Mouse (Mus musculus) liver, embryonic 15.5 days (tissue): ENCODE data around the gene Ctsd. TPM values are rescaled to one million over a fixed set of nuclear protein-coding genes. Genes with fewer than 3 reads are reported as not detected.

Experiments
- ATAC-seq: fragments of 200-750 bp; cut with Nextera tagmentation; 2 replicates; pipeline ENCODE4 v1.8.0; 2017; ENCODE audit warnings: moderate number of reproducible peaks, mild to moderate bottlenecking, moderate library complexity; ENCODE audit not compliant: insufficient read depth
- H3K27ac ChIP-seq: fragments of 300-500 bp; sonication (generic); replicated peaks from 2 replicates; pipeline ENCODE4 v1.5.1; 2015; ENCODE audit warnings: mild to moderate bottlenecking, inconsistent platforms
- H3K27me3 ChIP-seq: fragments of 300-500 bp; sonication (generic); 2 replicates; pipeline ENCODE4 v1.6.1; 2015; ENCODE audit warnings: mild to moderate bottlenecking, inconsistent platforms
- H3K36me3 ChIP-seq: fragments of 300-500 bp; sonication (generic); replicated peaks from 2 replicates; pipeline ENCODE4 v1.6.1; 2015; ENCODE audit warnings: moderate library complexity, mild to moderate bottlenecking, inconsistent platforms
- H3K4me1 ChIP-seq: fragments of 300-500 bp; sonication (generic); replicated peaks from 2 replicates; pipeline ENCODE4 v1.6.1; 2015; ENCODE audit warnings: inconsistent platforms
- H3K4me2 ChIP-seq: fragments of 300-500 bp; sonication (generic); 2 replicates; pipeline ENCODE4 v1.6.1; 2015; ENCODE audit warnings: moderate library complexity, mild to moderate bottlenecking, inconsistent platforms
- H3K4me3 ChIP-seq: fragments of 300-500 bp; sonication (generic); replicated peaks from 2 replicates; pipeline ENCODE4 v1.5.1; 2015; ENCODE audit warnings: mild to moderate bottlenecking, inconsistent platforms
- H3K9ac ChIP-seq: fragments of 300-500 bp; sonication (generic); 2 replicates; pipeline ENCODE4 v1.6.1; 2015; ENCODE audit warnings: moderate library complexity, mild to moderate bottlenecking, inconsistent platforms
- H3K9me3 ChIP-seq: fragments of 300-500 bp; sonication (generic); replicated peaks from 2 replicates; pipeline ENCODE4 v1.6.1; 2016; ENCODE audit warnings: inconsistent platforms
- WGBS: fragments of 180-500 bp; shearing (Covaris S2); methylation state at CpG from one replicate; pipeline ENCODE4 v1.1.7; 2015; ENCODE audit warnings: mixed read lengths; ENCODE audit not compliant: insufficient replicate concordance; 5-methylcytosine and 5-hydroxymethylcytosine counted together
- polyA plus RNA-seq: library from polyadenylated mRNA; unstranded; fragments of >200 nt; fragmentation: Nextera tagmentation; extraction: Ambion mirVana; gene quantifications from 2 replicates; pipeline ENCODE4 v1.2.1, GENCODE M21; 2015

Gene Ctsd
- 377 and 446 TPM in 2 replicates for polyA plus RNA-seq

DNA sequence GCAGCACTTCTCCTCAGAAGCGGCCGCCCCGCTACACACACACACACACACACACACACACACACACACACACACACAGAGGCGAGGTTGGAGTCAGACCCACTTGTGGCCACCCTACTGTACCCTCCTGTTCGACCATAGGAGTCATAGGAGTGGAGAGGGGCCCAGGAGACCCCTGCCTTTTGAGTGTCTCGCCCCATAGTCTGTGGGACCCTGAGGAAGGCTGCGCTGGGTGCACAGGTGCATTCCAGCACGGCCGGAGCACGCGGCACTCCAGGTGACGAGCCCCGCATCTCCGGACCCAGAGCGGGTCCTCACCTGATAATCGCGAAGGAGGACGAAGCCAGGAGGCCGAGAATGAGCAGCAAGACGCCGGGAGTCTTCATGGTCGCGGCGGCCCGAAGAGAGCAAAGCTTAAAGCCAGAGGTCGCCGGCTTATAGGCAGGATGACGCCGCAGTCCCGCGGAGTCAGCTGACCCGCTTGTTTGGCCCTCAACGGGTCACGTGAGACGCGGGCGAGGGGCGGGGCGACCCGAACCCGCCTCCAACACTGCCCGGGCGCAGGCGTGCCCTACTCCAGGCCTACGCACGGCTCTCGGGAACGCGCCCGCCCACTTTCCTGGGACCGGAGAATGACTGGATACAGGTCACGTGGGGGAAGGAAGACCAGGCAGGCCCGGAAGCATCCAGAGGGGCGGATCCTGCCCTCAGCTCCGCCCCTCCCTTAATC, at the start of gene Ctsd:
Gene Ctsd, minus strand, starts transcription at position 620 of the 730 bp plus-strand sequence.
- no peaks in the 10 kb centered on the region for H3K27me3 ChIP-seq
- peak within 1 kb of the TSS; percentile 96 for H3K9ac ChIP-seq
- ATAC-seq = peak; percentile 87
- H3K4me2 ChIP-seq = peak within 1 kb of the TSS; percentile 92
- no peaks in the 10 kb centered on the region for H3K9me3 ChIP-seq
- peaks cover 32% of the 10 kb centered on the region for H3K36me3 ChIP-seq
- H3K27ac ChIP-seq = peak within 1 kb of the TSS; percentile 95
- H3K4me3 ChIP-seq = peak within 1 kb of the TSS; percentile 88
- WGBS = under 1% methylated on average over 55 of the region's 55 CpGs
- H3K4me1 ChIP-seq = peaks cover 80% of the 10 kb centered on the region

- H3K9ac ChIP-seq = no peak overlapping the region
- H3K36me3 ChIP-seq = no peaks in the 10 kb centered on the region
- H3K27me3 ChIP-seq = peaks cover 26% of the 10 kb centered on the region
- no peak for ATAC-seq
- WGBS = 56% methylated on average over 5 of the region's 5 CpGs
- no peak overlapping the region for H3K27ac ChIP-seq
- no peak overlapping the region for H3K4me2 ChIP-seq
- H3K4me3 ChIP-seq = no peak overlapping the region
- H3K9me3 ChIP-seq = no peaks in the 10 kb centered on the region
- peaks cover 17% of the 10 kb centered on the region for H3K4me1 ChIP-seq
Measured at GRCm38 (mm10) chr7:142437324-142437723, 49.5 kb upstream of the Ctsd start.

- no peak overlapping the region for H3K4me2 ChIP-seq
- H3K9me3 ChIP-seq = no peaks in the 10 kb centered on the region
- ATAC-seq = peak; percentile 50
- peaks cover 39% of the 10 kb centered on the region for H3K27me3 ChIP-seq
- WGBS = 14% methylated on average over 4 of the region's 4 CpGs
- no peaks in the 10 kb centered on the region for H3K36me3 ChIP-seq
- H3K4me1 ChIP-seq = peaks cover 10% of the 10 kb centered on the region
- no peak overlapping the region for H3K9ac ChIP-seq
- no peak overlapping the region for H3K27ac ChIP-seq
- no peak overlapping the region for H3K4me3 ChIP-seq
Measured at GRCm38 (mm10) chr7:142435524-142435923, 47.7 kb upstream of the Ctsd start.

GRCm38 (mm10) chr7:142434137-142434865, 46.5 kb upstream of the Ctsd start, which contains the start of gene Syt8:
Gene Syt8 (plus strand): TSS chr7:142434850.
- no peak within 1 kb of the TSS for H3K4me2 ChIP-seq
- H3K4me1 ChIP-seq = peaks cover 10% of the 10 kb centered on the region
- H3K27me3 ChIP-seq = peaks cover 51% of the 10 kb centered on the region
- no peaks in the 10 kb centered on the region for H3K9me3 ChIP-seq
- no peaks in the 10 kb centered on the region for H3K36me3 ChIP-seq
- H3K9ac ChIP-seq = no peak within 1 kb of the TSS
- ATAC-seq = no peak
- no peak within 1 kb of the TSS for H3K4me3 ChIP-seq
- WGBS = 60% methylated on average over 10 of the region's 10 CpGs
- no peak within 1 kb of the TSS for H3K27ac ChIP-seq

DNA sequence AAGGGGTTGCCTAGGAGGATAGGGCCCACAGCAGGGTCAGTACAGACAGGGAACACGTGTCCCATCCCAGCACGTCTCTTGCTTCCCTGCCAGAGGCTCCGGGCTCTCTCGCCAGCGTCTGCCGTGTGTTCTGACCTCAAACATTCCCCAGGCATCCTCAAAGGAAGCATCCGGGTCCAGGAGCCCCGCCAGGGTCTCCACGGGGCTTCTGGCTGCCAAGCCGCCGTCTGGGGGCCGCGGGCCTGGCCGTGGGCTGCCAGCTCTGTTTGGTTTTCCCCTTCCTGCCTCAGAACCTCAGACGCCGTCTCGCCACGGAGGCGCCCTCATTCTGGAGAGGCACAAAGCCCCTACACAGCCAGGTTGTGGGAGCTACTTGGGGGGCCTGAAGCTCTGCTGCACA, 45.8 kb upstream of the Ctsd start:
- Histone ChIP-seq H3K9me3 (no peaks in the 10 kb centered on the region), H3K36me3 (no peaks in the 10 kb centered on the region), H3K4me1 (peaks cover 10% of the 10 kb centered on the region), H3K27ac (no peak overlapping the region), H3K9ac (no peak overlapping the region), H3K4me3 (no peak overlapping the region), H3K4me2 (no peak overlapping the region), H3K27me3 (peaks cover 58% of the 10 kb centered on the region)
- WGBS = 25% methylated on average over 19 of the region's 19 CpGs
- ATAC-seq = no peak

GRCm38 (mm10) chr7:142431106-142431505, 43.3 kb upstream of the Ctsd start:
- Histone ChIP-seq H3K27ac (no peak overlapping the region), H3K27me3 (peaks cover 76% of the 10 kb centered on the region), H3K4me1 (peaks cover 10% of the 10 kb centered on the region), H3K36me3 (no peaks in the 10 kb centered on the region), H3K9ac (no peak overlapping the region), H3K4me2 (no peak overlapping the region), H3K4me3 (no peak overlapping the region), H3K9me3 (no peaks in the 10 kb centered on the region)
- 75% methylated on average over 14 of the region's 14 CpGs for WGBS
- no peak for ATAC-seq

GRCm38 (mm10) chr7:142430160-142430678, 42.4 kb upstream of the Ctsd start:
- 60% methylated on average over 12 of the region's 12 CpGs for WGBS
- H3K4me2 ChIP-seq = no peak overlapping the region
- H3K4me3 ChIP-seq = no peak overlapping the region
- peaks cover 76% of the 10 kb centered on the region for H3K27me3 ChIP-seq
- no peaks in the 10 kb centered on the region for H3K9me3 ChIP-seq
- H3K9ac ChIP-seq = no peak overlapping the region
- ATAC-seq = no peak
- H3K36me3 ChIP-seq = no peaks in the 10 kb centered on the region
- peaks cover 7% of the 10 kb centered on the region for H3K4me1 ChIP-seq
- no peak overlapping the region for H3K27ac ChIP-seq

GRCm38 (mm10) chr7:142428213-142428612, 40.4 kb upstream of the Ctsd start:
- whole genome bisulfite sequencing = 14% methylated on average over 7 of the region's 7 CpGs
- no peaks in the 10 kb centered on the region for H3K36me3 ChIP-seq
- no peaks in the 10 kb centered on the region for H3K4me1 ChIP-seq
- peaks cover 59% of the 10 kb centered on the region; the same call in 1 of the 2 replicates for H3K27me3 ChIP-seq
- H3K9me3 ChIP-seq = no peaks in the 10 kb centered on the region
- H3K27ac ChIP-seq = no peak overlapping the region
- H3K9ac ChIP-seq = no peak overlapping the region
- no peak overlapping the region for H3K4me2 ChIP-seq
- no peak for ATAC-seq
- no peak overlapping the region for H3K4me3 ChIP-seq

GRCm38 (mm10) chr7:142425641-142426213, 37.9 kb upstream of the Ctsd start:
- H3K4me2 ChIP-seq = no peak overlapping the region
- peaks cover 23% of the 10 kb centered on the region for H3K4me1 ChIP-seq
- WGBS = 64% methylated on average over 11 of the region's 11 CpGs
- ATAC-seq = no peak
- H3K9me3 ChIP-seq = no peaks in the 10 kb centered on the region
- no peak overlapping the region for H3K9ac ChIP-seq
- peaks cover 39% of the 10 kb centered on the region; the same call in 1 of the 2 replicates for H3K27me3 ChIP-seq
- no peak overlapping the region for H3K27ac ChIP-seq
- H3K4me3 ChIP-seq = no peak overlapping the region
- H3K36me3 ChIP-seq = no peaks in the 10 kb centered on the region

- 51% methylated on average over 2 of the region's 2 CpGs for WGBS
- peak overlapping the region; percentile 93 for H3K27ac ChIP-seq
- peaks cover 44% of the 10 kb centered on the region for H3K4me1 ChIP-seq
- peaks cover under 1% of the 10 kb centered on the region; the same call in 1 of the 2 replicates for H3K27me3 ChIP-seq
- H3K9ac ChIP-seq = no peak overlapping the region
- no peaks in the 10 kb centered on the region for H3K36me3 ChIP-seq
- peak; percentile 67 for ATAC-seq
- no peak overlapping the region for H3K4me3 ChIP-seq
- no peak overlapping the region for H3K4me2 ChIP-seq
- no peaks in the 10 kb centered on the region for H3K9me3 ChIP-seq
Measured at GRCm38 (mm10) chr7:142421826-142422225, 34.0 kb upstream of the Ctsd start.

GRCm38 (mm10) chr7:142419887-142420286, 32.0 kb upstream of the Ctsd start:
- Histone ChIP-seq H3K27ac (peak overlapping the region; percentile 93), H3K9ac (peak overlapping the region; percentile 57)

More at GRCm38 (mm10) chr7:142419887-142420286, 32.0 kb upstream of the Ctsd start:
- WGBS = 15% methylated on average over 5 of the region's 5 CpGs
- Histone ChIP-seq H3K4me3 (peak overlapping the region; percentile 29), H3K4me2 (peak overlapping the region; percentile 61), H3K27me3 (no peaks in the 10 kb centered on the region), H3K9me3 (no peaks in the 10 kb centered on the region), H3K36me3 (no peaks in the 10 kb centered on the region), H3K4me1 (peaks cover 44% of the 10 kb centered on the region)
- peak; percentile 85 for ATAC-seq
